Mouse (Mus musculus) CH12.LX (cell line): ENCODE measurements around the gene Nt5c3. TPM values are rescaled to one million over a fixed set of nuclear protein-coding genes. Genes with fewer than 3 reads are reported as not detected.

Experiments used
- DNase-seq: peaks from one replicate; pipeline ENCODE4 v3.0.0-alpha.2; 2013; ENCODE audit errors: extremely low read depth
- H3K27ac ChIP-seq: 2 replicates; pipeline ENCODE4 v1.5.1; 2012; ENCODE audit warnings: low read depth, mild to moderate bottlenecking, control low read depth, moderate library complexity; ENCODE audit not compliant: insufficient read depth
- H3K27me3 ChIP-seq: replicated peaks from 2 replicates; pipeline ENCODE3; 2012; ENCODE audit warnings: inconsistent platforms
- H3K36me3 ChIP-seq, 2 experiments: replicated peaks in 1 of 2; 2 replicates each; pipeline versions ENCODE3 to v1.6.1; 2012; ENCODE audit warnings: inconsistent platforms in 1 of 2, low read length in 1 of 2, mild to moderate bottlenecking in 1 of 2, mixed read lengths in 1 of 2, moderate library complexity in 1 of 2; ENCODE audit not compliant: control insufficient read depth in 1 of 2, insufficient read depth in 1 of 2
- H3K4me1 ChIP-seq, 2 experiments: 2 replicates each; pipeline ENCODE4 v1.6.1; 2012; ENCODE audit warnings: inconsistent platforms in 1 of 2, moderate library complexity in 1 of 2; ENCODE audit not compliant: insufficient read depth in 2 of 2, control insufficient read depth in 1 of 2
- H3K4me2 ChIP-seq: 2 replicates; pipeline ENCODE4 v1.6.1; 2012; ENCODE audit warnings: low read depth, mild to moderate bottlenecking, control low read depth; ENCODE audit not compliant: poor library complexity, insufficient read depth, severe bottlenecking
- H3K4me3 ChIP-seq, 3 experiments: fragments of 150-350 bp in 1 of 3; sonication (generic) in 1 of 3; replicated peaks in 1 of 3; 2 replicates each; pipeline versions ENCODE3 to v1.5.1; 2011 to 2012; ENCODE audit warnings: low read depth in 2 of 3, low read length in 2 of 3, mild to moderate bottlenecking in 2 of 3, moderate library complexity in 2 of 3, control low read depth in 1 of 3, improper control_type of control experiment in 1 of 3, inconsistent platforms in 1 of 3, mixed read lengths in 1 of 3; ENCODE audit not compliant: poor library complexity in 1 of 3
- H3K79me2 ChIP-seq: replicated peaks from 2 replicates; pipeline ENCODE4 v1.6.1; 2012; ENCODE audit warnings: mild to moderate bottlenecking, moderate library complexity; ENCODE audit not compliant: control insufficient read depth, poor library complexity, insufficient read depth, severe bottlenecking; ENCODE audit errors: extremely low read depth
- H3K9ac ChIP-seq: 2 replicates; pipeline ENCODE4 v1.6.1; 2012; ENCODE audit warnings: low read depth, mild to moderate bottlenecking, control low read depth, moderate library complexity; ENCODE audit not compliant: insufficient read depth
- H3K9me3 ChIP-seq: replicated peaks from 2 replicates; pipeline ENCODE3; 2012; ENCODE audit warnings: low read length, inconsistent platforms, mixed read lengths
- ELF1 ChIP-seq: IDR thresholded peaks from 2 replicates; pipeline ENCODE4 v1.6.1; 2014; ENCODE audit warnings: low read depth, mild to moderate bottlenecking, inconsistent platforms, low read length, improper control_type of control experiment
- HCFC1 ChIP-seq: IDR thresholded peaks from 2 replicates; pipeline ENCODE4 v1.6.1; 2012; ENCODE audit warnings: low read depth, mild to moderate bottlenecking, inconsistent platforms, low read length, improper control_type of control experiment
- JUND ChIP-seq: conservative IDR thresholded peaks from 2 replicates; pipeline ENCODE4 v1.6.1; 2011; ENCODE audit warnings: low read depth, low read length, improper control_type of control experiment
- MEF2A ChIP-seq: IDR thresholded peaks from 2 replicates; pipeline ENCODE4 v1.6.1; 2014; ENCODE audit warnings: low read depth, mild to moderate bottlenecking, inconsistent platforms, low read length, improper control_type of control experiment, borderline replicate concordance
- NRF1 ChIP-seq: IDR thresholded peaks from 2 replicates; pipeline ENCODE4 v1.6.1; 2014; ENCODE audit warnings: low read depth, mild to moderate bottlenecking, inconsistent platforms, low read length, improper control_type of control experiment, moderate library complexity
- POLR2AphosphoS2 ChIP-seq: IDR thresholded peaks from 2 replicates; pipeline ENCODE4 v1.6.1; 2011; ENCODE audit warnings: low read depth, low read length, improper control_type of control experiment
- RAD21 ChIP-seq: IDR thresholded peaks from 2 replicates; pipeline ENCODE4 v1.6.1; 2011; ENCODE audit warnings: low read depth, mild to moderate bottlenecking, low read length, improper control_type of control experiment, moderate library complexity
- USF1 ChIP-seq: IDR thresholded peaks from 2 replicates; pipeline ENCODE4 v1.6.1; 2014; ENCODE audit warnings: low read depth, mild to moderate bottlenecking, inconsistent platforms, low read length, improper control_type of control experiment
- ZKSCAN1 ChIP-seq: IDR thresholded peaks from 2 replicates; pipeline ENCODE4 v1.6.1; 2012; ENCODE audit warnings: low read depth, inconsistent platforms, low read length, improper control_type of control experiment, borderline replicate concordance
- ZMIZ1 ChIP-seq: IDR thresholded peaks from 2 replicates; pipeline ENCODE4 v1.6.1; 2012; ENCODE audit warnings: low read depth, mild to moderate bottlenecking, inconsistent platforms, low read length, improper control_type of control experiment
- dilution Hi-C: fragments of 300-500 bp; cut with MboI; formaldehyde crosslinking; loops from 2 replicates; pipeline ENCODE4 v1.14.3; 2020; ENCODE audit warnings: low sequenced_read_pairs; ENCODE audit not compliant: extremely low pct_unique_long_range_greater_than_20kb, extremely low pct_ligation_motif_present
- in situ Hi-C: fragments of 300-500 bp; cut with MboI; formaldehyde crosslinking; loops from 3 replicates; pipeline ENCODE4 v1.14.3; 2019; ENCODE audit warnings: low sequenced_read_pairs, low pct_ligation_motif_present, low pct_unique_long_range_greater_than_20kb, mixed read lengths
- polyA plus RNA-seq: library from polyadenylated mRNA; unstranded; fragments of >175 nt; gene quantifications from 2 replicates; pipeline ENCODE4 v1.2.1, GENCODE M21; 2012; ENCODE audit warnings: low read depth; ENCODE audit not compliant: insufficient read length
- total RNA-seq, 2 experiments: library from RNA; depleted of rRNA; stranded (reverse); fragments of 300-350 nt in 1 of 2; fragments of >200 nt in 1 of 2; gene quantifications; 2 replicates each; pipeline ENCODE4 v1.2.3; 2012 to 2014

Gene Nt5c3
- total and polyA plus RNA-seq, 3 experiments, result 23.7 to 82.4 (median 36.5) TPM

DNA sequence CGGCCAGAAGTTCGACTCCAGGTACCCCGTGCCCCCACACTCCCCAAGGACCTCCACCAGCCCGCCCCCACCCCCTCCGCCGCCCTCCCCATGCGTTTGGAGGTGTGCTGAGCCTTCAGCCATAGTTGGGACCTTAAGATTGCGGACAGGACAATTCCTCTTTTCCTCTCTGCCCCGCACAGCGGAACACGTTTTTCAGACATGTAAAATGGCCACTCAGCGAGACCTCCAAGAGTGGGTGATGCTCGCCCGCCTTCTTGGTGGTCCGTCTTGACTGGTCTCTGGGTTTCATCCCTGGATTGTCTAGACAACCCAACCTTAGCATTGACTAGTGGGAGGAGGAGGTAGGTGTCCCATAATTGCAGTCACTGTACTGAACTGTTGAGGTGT lies 91.3 kb downstream of the Nt5c3 start:
- no peak for DNase-seq
- in situ Hi-C loops, result loop anchor here (25.0 kb wide), 1 partner anchor 280 kb away; the partner anchor contains the start of gene Vmn1r10
- dilution Hi-C loops, result no loop called here
- H3K79me2 ChIP-seq, result no peaks in the 10 kb centered on the region
- no peak overlapping the region for H3K4me3 ChIP-seq
- H3K27ac ChIP-seq, result no peak overlapping the region
- peaks cover 0 to 10% of the 10 kb centered on the region in 2 experiments; a peak in 2 of 4 replicates for H3K4me1 ChIP-seq
- no peaks in the 10 kb centered on the region for H3K27me3 ChIP-seq
- no peaks in the 10 kb centered on the region for H3K36me3 ChIP-seq
- H3K9ac ChIP-seq, result no peak overlapping the region
- H3K4me2 ChIP-seq, result peak overlapping the region; percentile 44
- TF ChIP-seq ELF1 (no peak), RAD21 (no peak), ZKSCAN1 (no peak), HCFC1 (no peak), NRF1 (no peak), JUND (no peak), USF1 (no peak), POLR2AphosphoS2 (no peak), MEF2A (no peak), ZMIZ1 (no peak)
- no peaks in the 10 kb centered on the region for H3K9me3 ChIP-seq

Other genes with a start within 250 kb of the Nt5c3 start
- 89.3 and 103 TPM in 2 replicates for gene Lsm5, start 219.2 kb downstream of the Nt5c3 start, total RNA-seq (2012; rRNA removed)
- 298 and 357 TPM in 2 replicates for gene Lsm5, start 219.2 kb downstream of the Nt5c3 start, total RNA-seq (2014; rRNA removed)
- 80.0 and 98.9 TPM in 2 replicates for gene Lsm5, start 219.2 kb downstream of the Nt5c3 start, polyA plus RNA-seq
- gene Avl9, start 209.0 kb downstream of the Nt5c3 start, total RNA-seq (2012; rRNA removed), result 12.8 and 14.1 TPM in 2 replicates
- 20.4 and 23.5 TPM in 2 replicates for gene Avl9, start 209.0 kb downstream of the Nt5c3 start, total RNA-seq (2014; rRNA removed)
- 11.2 and 13.1 TPM in 2 replicates for gene Avl9, start 209.0 kb downstream of the Nt5c3 start, polyA plus RNA-seq
- 11.0 and 13.3 TPM in 2 replicates for gene Kbtbd2, start 126.1 kb downstream of the Nt5c3 start, total RNA-seq (2012; rRNA removed)
- gene Kbtbd2, start 126.1 kb downstream of the Nt5c3 start, total RNA-seq (2014; rRNA removed), result 29.5 and 34.2 TPM in 2 replicates
- 8.4 and 9.3 TPM in 2 replicates for gene Kbtbd2, start 126.1 kb downstream of the Nt5c3 start, polyA plus RNA-seq
- gene Fkbp9, start 91.9 kb downstream of the Nt5c3 start, total RNA-seq (2012; rRNA removed), result 0.97 and 1.7 TPM in 2 replicates
- not detected in 2 replicates for gene Fkbp9, start 91.9 kb downstream of the Nt5c3 start, total RNA-seq (2014; rRNA removed)
- gene Fkbp9, start 91.9 kb downstream of the Nt5c3 start, polyA plus RNA-seq, result 0.07 and 0.08 TPM in 2 replicates
- gene Vmn1r4, start 83 bp upstream of the Nt5c3 start, total RNA-seq (2012; rRNA removed), result 0.25 and 0.29 TPM in 2 replicates
- gene Vmn1r4, start 83 bp upstream of the Nt5c3 start, total RNA-seq (2014; rRNA removed), result 0.11 and 0.41 TPM in 2 replicates
- gene Vmn1r4, start 83 bp upstream of the Nt5c3 start, polyA plus RNA-seq, result 0.11 and 0.12 TPM in 2 replicates
- gene Vmn1r5, start 46.3 kb upstream of the Nt5c3 start, total RNA-seq (2012; rRNA removed), result not detected in 2 replicates
- gene Vmn1r5, start 46.3 kb upstream of the Nt5c3 start, total RNA-seq (2014; rRNA removed), result not detected in 2 replicates
- not detected in 2 replicates for gene Vmn1r5, start 46.3 kb upstream of the Nt5c3 start, polyA plus RNA-seq
- gene Vmn1r6, start 73.3 kb upstream of the Nt5c3 start, total RNA-seq (2012; rRNA removed), result not detected in 2 replicates
- not detected in 2 replicates for gene Vmn1r6, start 73.3 kb upstream of the Nt5c3 start, total RNA-seq (2014; rRNA removed)
- not detected in 2 replicates for gene Vmn1r6, start 73.3 kb upstream of the Nt5c3 start, polyA plus RNA-seq
- not detected in 2 replicates for gene Vmn1r7, start 101.4 kb upstream of the Nt5c3 start, total RNA-seq (2012; rRNA removed)
- not detected in 2 replicates for gene Vmn1r7, start 101.4 kb upstream of the Nt5c3 start, total RNA-seq (2014; rRNA removed)
- not detected in 2 replicates for gene Vmn1r7, start 101.4 kb upstream of the Nt5c3 start, polyA plus RNA-seq
- not detected in 2 replicates for gene Vmn1r8, start 108.4 kb upstream of the Nt5c3 start, total RNA-seq (2012; rRNA removed)
- not detected in 2 replicates for gene Vmn1r8, start 108.4 kb upstream of the Nt5c3 start, total RNA-seq (2014; rRNA removed)
- not detected in 2 replicates for gene Vmn1r8, start 108.4 kb upstream of the Nt5c3 start, polyA plus RNA-seq
- not detected in 2 replicates for gene Vmn1r9, start 142.9 kb upstream of the Nt5c3 start, total RNA-seq (2012; rRNA removed)
- not detected in 2 replicates for gene Vmn1r9, start 142.9 kb upstream of the Nt5c3 start, total RNA-seq (2014; rRNA removed)
- not detected in 2 replicates for gene Vmn1r9, start 142.9 kb upstream of the Nt5c3 start, polyA plus RNA-seq
- gene Vmn1r10, start 185.5 kb upstream of the Nt5c3 start, total RNA-seq (2012; rRNA removed), result not detected in 2 replicates
- not detected in 2 replicates for gene Vmn1r10, start 185.5 kb upstream of the Nt5c3 start, total RNA-seq (2014; rRNA removed)
- gene Vmn1r10, start 185.5 kb upstream of the Nt5c3 start, polyA plus RNA-seq, result not detected in 2 replicates
- not detected in 2 replicates for gene Vmn1r11, start 209.5 kb upstream of the Nt5c3 start, total RNA-seq (2012; rRNA removed)
- not detected in 2 replicates for gene Vmn1r11, start 209.5 kb upstream of the Nt5c3 start, total RNA-seq (2014; rRNA removed)
- gene Vmn1r11, start 209.5 kb upstream of the Nt5c3 start, polyA plus RNA-seq, result not detected in 2 replicates
- gene Vmn1r12, start 233.0 kb upstream of the Nt5c3 start, total RNA-seq (2012; rRNA removed), result not detected in 2 replicates
- not detected in 2 replicates for gene Vmn1r12, start 233.0 kb upstream of the Nt5c3 start, total RNA-seq (2014; rRNA removed)
- not detected in 2 replicates for gene Vmn1r12, start 233.0 kb upstream of the Nt5c3 start, polyA plus RNA-seq